Mouse (Mus musculus) hindbrain, embryonic 11.5 days (tissue): ENCODE results near the gene 1700015F17Rik. TPM values are rescaled to one million over a fixed set of nuclear protein-coding genes. Genes with fewer than 3 reads are reported as not detected.
A peak's percentile ranks its signal among the peaks of the same experiment; 100 is the strongest.

Experiments used
- ATAC-seq: fragments of 200-750 bp; cut with Nextera tagmentation; 2 replicates; pipeline ENCODE4 v1.8.0; 2017; ENCODE audit warnings: mild to moderate bottlenecking, moderate TSS enrichment, moderate library complexity; ENCODE audit not compliant: low FRiP score
- DNase-seq: peaks from one replicate; pipeline ENCODE4 v3.0.0-alpha.2; 2015; ENCODE audit warnings: low spot score
- H3K27ac ChIP-seq: fragments of 300-500 bp; sonication (generic); 2 replicates; pipeline ENCODE4 v1.5.1; 2014; ENCODE audit warnings: mild to moderate bottlenecking, low read depth, low read length
- H3K27me3 ChIP-seq: fragments of 300-500 bp; sonication (generic); 2 replicates; pipeline ENCODE4 v1.6.1; 2014; ENCODE audit warnings: mild to moderate bottlenecking, low read length, moderate library complexity, mixed read lengths; ENCODE audit not compliant: control insufficient read depth, insufficient read depth
- H3K36me3 ChIP-seq: fragments of 300-500 bp; sonication (generic); 2 replicates; pipeline ENCODE4 v1.6.1; 2014; ENCODE audit warnings: mild to moderate bottlenecking, low read length, moderate library complexity, mixed read lengths; ENCODE audit not compliant: control insufficient read depth, insufficient read depth
- H3K4me1 ChIP-seq: fragments of 300-500 bp; sonication (generic); replicated peaks from 2 replicates; pipeline ENCODE4 v1.6.1; 2014; ENCODE audit warnings: low read length, mixed read lengths; ENCODE audit not compliant: control insufficient read depth, insufficient read depth
- H3K4me2 ChIP-seq: fragments of 300-500 bp; sonication (generic); replicated peaks from 2 replicates; pipeline ENCODE4 v1.6.1; 2014; ENCODE audit warnings: mild to moderate bottlenecking, low read depth, low read length
- H3K4me3 ChIP-seq: fragments of 300-500 bp; sonication (generic); 2 replicates; pipeline ENCODE4 v1.5.1; 2014; ENCODE audit warnings: low read depth, low read length
- H3K9ac ChIP-seq: fragments of 300-500 bp; sonication (generic); 2 replicates; pipeline ENCODE4 v1.6.1; 2014; ENCODE audit warnings: low read depth, low read length
- H3K9me3 ChIP-seq: fragments of 300-500 bp; sonication (generic); 2 replicates; pipeline ENCODE4 v1.6.1; 2016; ENCODE audit warnings: low read length; ENCODE audit not compliant: control insufficient read depth
- WGBS: fragments of 180-500 bp; shearing (Covaris S2); extraction: QIAGEN DNeasy Blood & Tissue Kit; methylation state at CpG from one replicate; pipeline ENCODE4 v1.1.7; 2014; 5-methylcytosine and 5-hydroxymethylcytosine counted together
- polyA plus RNA-seq: library from polyadenylated mRNA; unstranded; fragments of >200 nt; fragmentation: Nextera tagmentation; extraction: Ambion mirVana; gene quantifications from 2 replicates; pipeline ENCODE4 v1.2.1, GENCODE M21; 2014

The 1700015F17Rik gene
- polyA plus RNA-seq, 1 experiment from 2014 or later, result not detected

- 88% methylated on average over 13 of the region's 13 CpGs for WGBS
- no peak overlapping the region for H3K27ac ChIP-seq
- H3K9ac ChIP-seq, result no peak overlapping the region
- no peak overlapping the region for H3K4me3 ChIP-seq
- DNase-seq (no peak), ATAC-seq (no peak)
- peaks cover 4% of the 10 kb centered on the region; the same call in 1 of the 2 replicates for H3K4me1 ChIP-seq
- H3K9me3 ChIP-seq, result no peaks in the 10 kb centered on the region
- no peaks in the 10 kb centered on the region for H3K36me3 ChIP-seq
- H3K4me2 ChIP-seq, result no peak overlapping the region
- H3K27me3 ChIP-seq, result no peaks in the 10 kb centered on the region
These were observed 25.5 kb upstream of the 1700015F17Rik start for GRCm38 (mm10) chr5:5504456-5504855.

GRCm38 (mm10) chr5:5503381-5503780 lies 24.4 kb upstream of the 1700015F17Rik start:
- H3K9me3 ChIP-seq, result no peaks in the 10 kb centered on the region
- no peaks in the 10 kb centered on the region for H3K36me3 ChIP-seq
- H3K9ac ChIP-seq, result no peak overlapping the region
- no peak overlapping the region for H3K4me3 ChIP-seq
- DNase-seq (no peak), ATAC-seq (no peak)
- H3K27me3 ChIP-seq, result no peaks in the 10 kb centered on the region
- H3K27ac ChIP-seq, result no peak overlapping the region
- no peak overlapping the region for H3K4me2 ChIP-seq
- 92% methylated on average over 4 of the region's 4 CpGs for WGBS
- peaks cover 4% of the 10 kb centered on the region; the same call in 1 of the 2 replicates for H3K4me1 ChIP-seq

GRCm38 (mm10) chr5:5501583-5501982 lies 22.6 kb upstream of the 1700015F17Rik start:
- WGBS, result 90% methylated on average over 2 of the region's 2 CpGs
- Histone ChIP-seq H3K9me3 (no peaks in the 10 kb centered on the region), H3K4me2 (no peak overlapping the region), H3K27me3 (no peaks in the 10 kb centered on the region), H3K36me3 (no peaks in the 10 kb centered on the region), H3K4me3 (no peak overlapping the region), H3K27ac (no peak overlapping the region), H3K9ac (no peak overlapping the region), H3K4me1 (no peaks in the 10 kb centered on the region)
- DNase-seq, result no peak
- ATAC-seq, result no peak

GRCm38 (mm10) chr5:5496393-5496792 lies 17.4 kb upstream of the 1700015F17Rik start:
- no peaks in the 10 kb centered on the region for H3K9me3 ChIP-seq
- no peaks in the 10 kb centered on the region for H3K27me3 ChIP-seq
- no peaks in the 10 kb centered on the region for H3K4me1 ChIP-seq
- DNase-seq (no peak), ATAC-seq (no peak)
- no peaks in the 10 kb centered on the region for H3K36me3 ChIP-seq
- H3K4me2 ChIP-seq, result no peak overlapping the region
- no peak overlapping the region for H3K9ac ChIP-seq
- WGBS, result 68% methylated on average over 3 of the region's 3 CpGs
- H3K27ac ChIP-seq, result no peak overlapping the region
- no peak overlapping the region for H3K4me3 ChIP-seq

GRCm38 (mm10) chr5:5495042-5495441 lies 16.1 kb upstream of the 1700015F17Rik start:
- no peak for DNase-seq
- Histone ChIP-seq H3K4me1 (no peaks in the 10 kb centered on the region), H3K9me3 (no peaks in the 10 kb centered on the region), H3K27me3 (no peaks in the 10 kb centered on the region), H3K27ac (no peak overlapping the region), H3K4me3 (no peak overlapping the region), H3K9ac (no peak overlapping the region), H3K4me2 (no peak overlapping the region), H3K36me3 (no peaks in the 10 kb centered on the region)
- WGBS, result 89% methylated on average over 4 of the region's 4 CpGs
- ATAC-seq, result peak; percentile 34; the same call in 1 of the 2 replicates

- H3K9me3 ChIP-seq, result no peaks in the 10 kb centered on the region
- H3K36me3 ChIP-seq, result no peaks in the 10 kb centered on the region
- H3K4me2 ChIP-seq, result no peak overlapping the region
- H3K9ac ChIP-seq, result no peak overlapping the region
- H3K4me1 ChIP-seq, result no peaks in the 10 kb centered on the region
- 42% methylated on average over 16 of the region's 16 CpGs for WGBS
- ATAC-seq (peak; percentile 67), DNase-seq (peak; percentile 68)
- H3K4me3 ChIP-seq, result no peak overlapping the region
- no peaks in the 10 kb centered on the region for H3K27me3 ChIP-seq
- no peak overlapping the region for H3K27ac ChIP-seq
These were observed 15.5 kb upstream of the 1700015F17Rik start for GRCm38 (mm10) chr5:5494269-5495005.

- Histone ChIP-seq H3K4me2 (no peak overlapping the region), H3K4me3 (no peak overlapping the region), H3K9me3 (no peaks in the 10 kb centered on the region), H3K4me1 (no peaks in the 10 kb centered on the region), H3K27ac (no peak overlapping the region), H3K27me3 (no peaks in the 10 kb centered on the region), H3K9ac (no peak overlapping the region), H3K36me3 (no peaks in the 10 kb centered on the region)
- ATAC-seq (no peak), DNase-seq (no peak)
- WGBS, result 94% methylated on average over 4 of the region's 4 CpGs
These were observed 13.2 kb upstream of the 1700015F17Rik start for GRCm38 (mm10) chr5:5492163-5492562.

- ATAC-seq (no peak), DNase-seq (no peak)
- Histone ChIP-seq H3K27me3 (no peaks in the 10 kb centered on the region), H3K4me2 (no peak overlapping the region), H3K27ac (no peak overlapping the region), H3K36me3 (no peaks in the 10 kb centered on the region), H3K4me3 (no peak overlapping the region), H3K4me1 (no peaks in the 10 kb centered on the region), H3K9me3 (no peaks in the 10 kb centered on the region), H3K9ac (no peak overlapping the region)
- WGBS, result 42% methylated on average over 3 of the region's 3 CpGs
These were observed 7.1 kb upstream of the 1700015F17Rik start for GRCm38 (mm10) chr5:5486071-5486470.

GRCm38 (mm10) chr5:5483254-5483858 lies 4.4 kb upstream of the 1700015F17Rik start:
- ATAC-seq, result no peak
- H3K4me1 ChIP-seq, result no peaks in the 10 kb centered on the region
- no peak for DNase-seq
- no peak overlapping the region for H3K9ac ChIP-seq
- H3K9me3 ChIP-seq, result no peaks in the 10 kb centered on the region
- no peak overlapping the region for H3K4me3 ChIP-seq
- 66% methylated on average over 9 of the region's 9 CpGs for WGBS
- no peak overlapping the region for H3K27ac ChIP-seq
- H3K4me2 ChIP-seq, result no peak overlapping the region
- no peaks in the 10 kb centered on the region for H3K27me3 ChIP-seq
- no peaks in the 10 kb centered on the region for H3K36me3 ChIP-seq
